Mouse (Mus musculus): Measurements from ENCODE around the gene Smoc2.

Smoc2 gene

GRCm38 (mm10) chr17:14412460-14412859 lies 133.2 kb downstream of the Smoc2 start:
- WGBS, result 89% methylated on average over 2 of the region's 2 CpGs

GRCm38 (mm10) chr17:14414511-14414910 lies 135.2 kb downstream of the Smoc2 start:
- WGBS, result 80% methylated on average over 5 of the region's 5 CpGs

- WGBS, result 55% methylated on average over 8 of the region's 8 CpGs
Observed at GRCm38 (mm10) chr17:14420460-14421046, 141.2 kb downstream of the Smoc2 start.

- 81% methylated on average over 6 of the region's 6 CpGs for WGBS
Observed at GRCm38 (mm10) chr17:14426481-14426880, 147.2 kb downstream of the Smoc2 start.

- WGBS, result 77% methylated on average over 4 of the region's 4 CpGs
Observed at GRCm38 (mm10) chr17:14434717-14435116, 155.4 kb downstream of the Smoc2 start.

- WGBS, result 77% methylated on average over 5 of the region's 5 CpGs
Observed at GRCm38 (mm10) chr17:14445611-14446010, 166.3 kb downstream of the Smoc2 start.

GRCm38 (mm10) chr17:14447275-14447674 lies 168.0 kb downstream of the Smoc2 start:
- WGBS, result 81% methylated on average over 5 of the region's 5 CpGs
